Mouse (Mus musculus): ENCODE measurements around the gene Cdhr4.

- TF ChIP-seq CTCF (IDR thresholded peaks at IDR 0.05; ENCODE audit: borderline replicate concordance, control insufficient read depth, extremely low read depth, insufficient read depth, low read length, poor library complexity) (no peak), POLR2A (IDR thresholded peaks at IDR 0.05; ENCODE audit: control insufficient read depth, extremely low read depth, insufficient read depth, low read length, poor library complexity) (no peak)
Measured at GRCm38 (mm10) chr9:107974491-107975171, 17.7 kb upstream of the Cdhr4 start.

All from thymus, adult 2 months (tissue).